Mouse (Mus musculus) left cerebral cortex, adult 8-10 months (tissue): ENCODE results near the gene Iqgap3. TPM values are rescaled to one million over a fixed set of nuclear protein-coding genes. Genes with fewer than 3 reads are reported as not detected.

ENCODE experiments used
- DNase-seq, 2 experiments: peaks; one replicate each; pipeline ENCODE4 v3.0.0; 2022; ENCODE audit warnings: low spot score in 2 of 2
- total RNA-seq, 4 experiments: library from RNA; stranded (reverse); gene quantifications; 2 replicates each; pipeline ENCODE4 v1.2.4; 2022

The Iqgap3 gene
- total RNA-seq, 4 experiments from 2014 or later, result 0.28 to 1.2 (median 0.61) TPM

- DNase-seq, result peak; percentile 90 to 97
Observed at GRCm38 (mm10) chr3:88138336-88139242, 56.8 kb downstream of the Iqgap3 start.

DNA sequence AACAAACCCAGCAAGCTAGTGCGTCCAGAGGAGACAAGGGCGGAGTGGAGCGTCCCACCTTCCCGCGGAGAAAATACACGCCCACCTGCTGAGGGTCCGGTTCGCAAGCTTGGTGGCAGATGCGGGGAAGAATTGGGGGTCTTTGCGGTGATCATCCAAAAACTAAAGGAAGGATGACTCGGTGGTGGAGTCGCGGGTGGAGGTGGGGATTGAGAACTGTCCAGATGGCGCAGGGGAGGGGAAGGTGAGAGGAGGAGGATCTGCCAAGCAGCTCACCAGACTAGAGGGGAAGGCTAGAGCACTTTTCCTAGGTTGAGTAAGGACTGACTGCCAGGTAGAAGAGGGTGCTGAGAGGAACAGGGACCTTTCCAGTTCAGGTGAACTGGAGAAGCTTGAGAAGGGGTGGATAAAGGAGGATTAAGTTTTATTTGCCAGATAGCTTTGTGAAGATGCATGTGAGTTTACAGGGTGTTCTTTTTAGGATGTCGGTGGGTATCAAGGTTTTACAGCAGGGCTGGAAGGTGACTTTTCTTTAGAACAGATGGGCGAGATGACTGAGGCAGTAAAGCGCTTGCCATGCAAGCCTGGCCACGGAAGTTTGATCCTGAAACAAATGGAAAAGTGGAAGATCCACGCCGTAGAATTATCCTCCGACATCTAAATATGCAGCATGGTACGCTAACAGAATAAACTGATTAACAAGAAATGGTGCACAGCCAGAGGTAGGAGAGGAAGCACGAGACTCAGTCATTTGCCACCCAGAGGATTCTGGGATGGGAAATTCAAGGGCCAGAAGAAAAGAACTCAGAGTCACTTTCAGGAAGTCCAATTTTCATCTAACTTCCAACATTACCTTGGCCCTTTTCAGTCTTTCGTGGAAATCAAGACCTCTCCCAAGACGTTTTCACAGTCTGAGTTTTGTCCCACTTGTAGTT is 57.7 kb downstream of the Iqgap3 start:
- DNase-seq, result peak in 1 of 2 experiments; percentile 62

GRCm38 (mm10) chr3:88140178-88140902 is 58.6 kb downstream of the Iqgap3 start:
- no peak for DNase-seq

- DNase-seq, result no peak
Observed at GRCm38 (mm10) chr3:88140903-88141430, 59.2 kb downstream of the Iqgap3 start.

GRCm38 (mm10) chr3:88141439-88141786 is 59.6 kb downstream of the Iqgap3 start:
- no peak for DNase-seq

GRCm38 (mm10) chr3:88141787-88142523 is 60.2 kb downstream of the Iqgap3 start, which contains the start of gene Mef2d:
Gene Mef2d, plus strand, starts transcription at chr3:88142372.
- DNase-seq, result peak; percentile 84 to 95

GRCm38 (mm10) chr3:88142546-88142915 is 60.8 kb downstream of the Iqgap3 start:
- DNase-seq, result no peak

DNA sequence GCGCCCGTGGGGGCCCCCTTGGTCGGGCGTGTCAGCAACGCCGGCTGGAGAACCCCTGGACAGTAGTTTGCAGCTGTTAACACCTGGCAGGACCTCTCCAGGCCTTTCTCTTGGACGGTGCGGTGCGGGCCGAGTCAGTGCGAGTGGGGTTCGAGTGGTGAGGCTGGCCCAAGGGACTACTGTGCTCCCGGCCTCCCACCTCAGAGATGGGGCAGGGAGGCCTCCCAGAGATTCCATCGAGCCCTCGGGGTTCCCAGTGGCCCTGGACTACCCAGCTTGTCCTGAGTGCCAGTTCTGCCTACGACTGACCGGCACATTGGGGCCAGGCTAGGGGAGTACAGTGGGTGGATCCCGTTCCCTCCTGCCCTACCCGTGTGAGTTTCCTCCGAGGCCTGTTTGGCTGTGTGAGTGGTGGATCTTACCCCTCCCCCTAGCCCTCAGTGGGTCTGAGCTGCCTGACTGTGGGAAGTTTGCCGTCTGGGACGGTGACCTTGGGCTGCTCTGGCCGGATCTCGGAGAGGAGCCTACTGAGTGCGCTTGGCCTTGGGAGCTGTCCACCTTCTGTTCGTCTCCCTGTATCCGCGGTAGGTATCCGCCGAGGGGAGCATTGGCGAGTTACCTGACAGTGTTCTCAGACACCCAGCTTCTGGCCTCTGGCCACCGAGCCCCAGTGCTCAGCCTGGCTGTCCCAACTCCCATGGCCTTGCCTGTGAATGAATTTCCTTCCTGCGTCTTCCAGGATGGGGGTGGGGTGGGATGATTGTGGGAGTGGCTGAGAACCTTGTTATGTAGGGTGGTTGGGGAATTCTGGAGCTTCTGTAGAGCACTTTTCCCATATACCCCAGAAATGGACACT is 61.4 kb downstream of the Iqgap3 start:
- DNase-seq, result peak in 1 of 2 experiments; percentile 60

DNA sequence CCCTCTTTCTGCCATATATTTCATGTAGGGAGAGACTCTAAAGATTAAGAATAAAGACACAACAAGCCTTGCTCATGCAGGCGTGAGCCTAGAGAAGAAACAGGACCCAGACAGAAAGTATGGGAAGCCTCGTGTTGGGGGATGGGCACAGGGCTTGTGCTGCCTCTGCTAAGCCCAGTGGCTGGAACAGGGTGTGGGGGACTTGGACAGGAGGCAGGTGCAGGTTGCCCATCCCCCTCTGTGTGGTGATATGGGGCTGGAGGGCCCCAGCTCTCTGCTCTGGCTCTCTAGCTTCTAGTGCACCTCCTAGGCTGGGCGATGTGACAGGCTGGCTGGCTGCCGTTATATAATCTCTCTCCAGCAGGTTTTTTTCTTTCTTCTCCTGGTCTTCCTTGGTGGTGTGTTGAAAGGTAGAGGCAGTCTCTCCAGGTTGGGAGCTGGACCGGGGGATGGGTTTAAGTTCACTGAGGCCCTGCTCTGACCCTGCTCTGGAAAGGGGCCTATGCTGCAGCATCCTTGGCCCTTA is 62.3 kb downstream of the Iqgap3 start:
- DNase-seq, result peak in 1 of 2 experiments; percentile 64

GRCm38 (mm10) chr3:88144648-88145410 is 63.1 kb downstream of the Iqgap3 start:
- DNase-seq, result no peak

GRCm38 (mm10) chr3:88145411-88145782 is 63.6 kb downstream of the Iqgap3 start:
- DNase-seq, result no peak

GRCm38 (mm10) chr3:88145952-88146351 is 64.2 kb downstream of the Iqgap3 start:
- no peak for DNase-seq

GRCm38 (mm10) chr3:88146376-88147112 is 64.8 kb downstream of the Iqgap3 start:
- no peak for DNase-seq

GRCm38 (mm10) chr3:88147444-88147843 is 65.7 kb downstream of the Iqgap3 start:
- no peak for DNase-seq

GRCm38 (mm10) chr3:88147866-88148265 is 66.1 kb downstream of the Iqgap3 start:
- DNase-seq, result no peak

DNA sequence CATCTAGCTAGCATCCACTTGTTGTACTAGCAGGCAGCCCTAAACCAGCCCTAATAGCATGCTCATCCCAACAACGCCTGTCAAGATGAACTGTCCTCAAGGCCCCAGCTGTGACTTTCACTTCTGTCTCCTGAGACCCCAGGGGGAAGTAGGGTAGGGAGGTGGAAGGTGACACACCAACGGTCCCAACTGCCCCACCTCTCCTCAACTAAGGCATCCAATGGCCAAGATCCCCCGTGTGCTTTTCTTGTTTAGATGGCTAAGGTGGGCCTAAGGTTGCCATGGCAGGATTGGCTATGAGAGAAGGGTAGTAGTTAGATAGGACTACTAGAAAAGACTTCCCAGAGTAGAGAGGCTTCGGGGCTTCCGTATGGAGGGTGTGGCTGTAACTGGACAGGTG is 66.6 kb downstream of the Iqgap3 start:
- no peak for DNase-seq

DNA sequence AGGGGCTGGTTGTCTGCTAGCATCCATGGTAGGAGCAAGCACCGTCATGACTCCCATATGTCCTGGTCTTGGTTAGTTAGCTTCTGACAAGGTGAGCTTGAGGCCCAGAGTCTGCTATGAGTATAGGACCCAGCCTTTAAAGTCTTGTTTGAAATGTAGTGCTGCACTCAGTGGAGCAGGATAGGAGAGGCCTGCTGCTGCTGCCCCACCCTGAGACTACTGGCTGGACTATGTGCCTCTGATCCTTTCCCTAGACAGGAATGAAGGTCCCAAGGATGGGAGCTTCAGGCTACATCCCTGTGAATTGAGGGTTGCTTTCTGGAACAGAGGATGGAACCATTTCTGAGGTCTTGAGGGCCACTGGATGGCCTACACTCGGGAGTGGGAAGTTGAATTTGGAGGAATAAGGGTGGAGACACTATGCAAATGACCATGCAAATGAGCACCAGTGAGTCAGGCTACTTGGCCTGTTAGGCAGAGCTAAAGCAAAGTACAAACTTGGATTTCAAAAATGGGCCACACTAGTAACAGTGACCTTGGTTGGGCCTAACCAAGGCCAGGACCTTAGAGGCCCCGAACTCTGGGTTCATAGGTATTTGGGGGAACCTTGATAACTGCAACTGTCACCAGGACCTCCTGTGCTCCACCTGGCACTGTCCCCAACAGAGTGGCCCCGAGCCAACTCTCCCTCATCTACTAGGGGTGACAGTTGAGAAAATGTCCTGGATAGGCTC is 67.2 kb downstream of the Iqgap3 start:
- no peak for DNase-seq
